Mouse (Mus musculus) G1E (cell line): ENCODE results near the gene Mapkapk3.

ENCODE experiments used
- CTCF ChIP-seq: IDR thresholded peaks from 2 replicates; pipeline ENCODE4 v1.5.1; 2012; ENCODE audit warnings: low read depth, low read length, inconsistent platforms, mixed read lengths
- GATA1 ChIP-seq: IDR thresholded peaks from 2 replicates; pipeline ENCODE4 v1.6.1; 2012; ENCODE audit warnings: borderline replicate concordance, low read length, inconsistent platforms, mixed read lengths
- GATA2 ChIP-seq: IDR thresholded peaks from 2 replicates; pipeline ENCODE4 v1.6.1; 2012; ENCODE audit warnings: low read depth, low read length, inconsistent platforms, borderline replicate concordance
- POLR2AphosphoS5 ChIP-seq: IDR thresholded peaks from 2 replicates; pipeline ENCODE4 v1.6.1; 2012; ENCODE audit warnings: low read depth, low read length, inconsistent platforms; ENCODE audit not compliant: insufficient replicate concordance

DNA sequence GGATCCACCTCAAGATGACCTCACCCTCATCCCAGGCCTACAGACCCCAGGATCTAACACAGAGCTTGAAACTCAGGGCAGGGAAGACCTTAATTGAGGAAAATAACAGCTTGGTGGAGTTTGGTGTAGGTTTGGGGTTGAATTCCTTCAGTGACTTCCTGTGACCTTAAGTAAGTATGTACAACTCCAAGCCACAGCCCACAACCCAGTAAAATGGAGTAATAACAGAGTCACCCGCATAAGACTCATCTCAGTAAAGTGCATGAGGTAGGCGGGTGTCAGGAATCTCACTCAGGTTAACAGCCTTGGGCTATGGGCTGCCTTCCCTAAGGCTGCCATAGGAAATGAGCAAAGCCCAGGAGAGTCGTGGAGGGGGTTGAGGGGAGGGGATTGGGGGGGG, 24.9 kb downstream of the Mapkapk3 start:
- TF ChIP-seq CTCF = no peak
- TF ChIP-seq POLR2AphosphoS5 = no peak
- no peak for TF ChIP-seq GATA1
- TF ChIP-seq GATA2 = no peak
